Mouse (Mus musculus) E14TG2a.4 (cell line): ENCODE measurements around the gene Mcm2.

Experiments used
- CTCF ChIP-seq: conservative IDR thresholded peaks from 2 replicates; pipeline ENCODE4 v1.5.1; 2014; ENCODE audit warnings: low read length
- POU5F1 ChIP-seq: IDR thresholded peaks from 2 replicates; pipeline ENCODE4 v1.6.1; 2014; ENCODE audit warnings: low read length, borderline replicate concordance

DNA sequence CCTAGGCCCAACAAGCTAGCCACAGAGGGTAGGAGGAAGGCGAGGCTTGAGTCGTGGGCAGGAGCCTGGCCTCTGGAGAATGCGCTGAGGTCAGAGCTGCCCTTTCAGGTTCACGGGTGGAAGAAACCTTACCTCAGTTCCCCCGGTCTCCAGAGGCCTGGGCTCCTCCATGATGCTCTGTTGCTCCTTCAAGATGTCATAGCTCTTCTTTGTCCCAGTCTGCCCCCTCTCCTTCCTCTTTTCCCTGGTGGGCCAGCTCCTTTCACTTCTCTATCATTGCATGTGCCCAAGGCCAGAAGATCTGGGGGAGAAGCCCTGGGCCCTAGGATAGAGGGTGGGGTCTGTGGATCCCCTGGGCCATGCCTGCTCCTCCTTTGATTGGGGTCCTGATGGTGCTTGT lies 5.1 kb upstream of the Mcm2 start:
- TF ChIP-seq CTCF (no peak), POU5F1 (no peak)
